Mouse (Mus musculus) embryonic stem cell, embryonic (primary cell): Measurements from ENCODE around the gene Iqcd.

ENCODE experiments used
- CTCF ChIA-PET, 4 experiments: fragments of 300-600 bp in 2 of 4; fragments of 350-600 bp in 2 of 4; sonication (Branson Sonifier 250); formaldehyde crosslinking; loops; one replicate each; lab custom pipeline; 2022; ENCODE audit warnings: inconsistent platforms in 2 of 4; lab: Charles Lee
- POLR2A ChIA-PET, 4 experiments: fragments of 300-600 bp in 2 of 4; fragments of 350-600 bp in 2 of 4; sonication (Branson Sonifier 250); formaldehyde crosslinking; loops; one replicate each; lab custom pipeline; 2022; ENCODE audit warnings: antibody characterized with exemption in 4 of 4, inconsistent platforms in 1 of 4; lab: Charles Lee

Gene Iqcd

GRCm38 (mm10) chr5:120647814-120648491 is 59.1 kb downstream of the Iqcd start:
- CTCF ChIA-PET = interaction anchor here (0.6 to 6.4 kb wide), 34 partner anchors 10 to 182 kb away, joined by 3 to 100 read pairs (median 4); partner anchors contain the start of genes Cfap73 (in 1 of the 4), Ddx54 (in 1 of the 4), Oas2 (in 1 of the 4) and Rita1 (in 1 of the 4)

DNA sequence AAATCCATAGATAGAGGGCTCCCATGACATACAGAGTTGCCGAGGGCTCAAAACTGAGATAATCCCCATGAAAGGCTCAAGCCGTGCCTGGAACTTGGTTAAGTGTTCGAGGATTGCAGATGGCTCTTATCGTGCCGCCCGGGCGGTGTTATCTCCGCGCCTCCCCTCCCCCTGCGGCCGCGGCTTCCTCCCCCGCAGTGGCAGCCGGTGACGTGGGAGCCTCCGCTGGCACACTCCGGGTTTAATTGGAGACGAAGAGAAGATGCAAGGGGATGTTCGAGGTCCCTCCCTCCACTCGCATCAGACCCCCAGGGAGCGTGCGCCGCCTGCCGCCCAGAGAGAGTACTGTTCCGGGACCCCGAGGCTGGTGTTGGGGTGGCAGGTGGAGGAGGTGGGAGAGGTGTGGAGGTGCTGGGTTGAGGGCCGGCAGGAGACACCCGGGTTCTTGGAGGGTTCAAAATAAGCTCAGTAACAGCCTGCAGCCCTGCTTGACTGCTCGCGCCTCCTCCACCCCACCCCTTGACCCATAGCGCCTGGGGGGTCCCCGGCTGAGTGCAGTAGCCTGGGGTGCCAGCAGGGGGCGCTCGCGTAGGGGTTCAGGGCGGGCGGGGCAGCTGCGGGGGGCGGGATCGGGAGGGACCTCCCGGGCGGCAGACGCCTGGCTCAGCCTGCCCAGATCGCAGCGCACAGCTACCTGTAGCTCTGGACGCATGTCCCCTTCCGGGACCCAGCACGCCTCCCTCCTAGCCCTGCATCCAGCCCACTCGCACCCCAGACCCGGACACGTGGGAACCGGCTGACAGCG is 60.0 kb downstream of the Iqcd start, which contains the start of gene Rasal1:
Gene Rasal1, plus strand, starts transcription at position 244 of the 805 bp plus-strand sequence.
- POLR2A ChIA-PET = interaction anchor here (0.5 to 5.8 kb wide), 24 partner anchors 9 to 787 kb away, joined by 3 to 32 read pairs (median 4); no protein-coding TSS in a partner anchor

More at GRCm38 (mm10) chr5:120647814-120648491, 59.1 kb downstream of the Iqcd start:
- POLR2A ChIA-PET = interaction anchor here in 2 of 4 experiments (1.2 to 5.8 kb wide), 5 partner anchors 21 to 28 kb away, joined by 3 to 32 read pairs (median 4); no protein-coding TSS in a partner anchor

GRCm38 (mm10) chr5:120649374-120649933 is 60.6 kb downstream of the Iqcd start:
- ChIA-PET CTCF (interaction anchor here (0.6 to 6.4 kb wide), 51 partner anchors 9 to 188 kb away, joined by 3 to 100 read pairs (median 4); partner anchors contain the start of genes Oas1c (in 1 of the 4) and Slc8b1 (in 1 of the 4)), POLR2A (interaction anchor here (0.6 to 5.8 kb wide), 20 partner anchors 8 to 737 kb away, joined by 3 to 32 read pairs (median 4); no protein-coding TSS in a partner anchor)

More for the DNA sequence above, 60.0 kb downstream of the Iqcd start, which contains the start of gene Rasal1:
- CTCF ChIA-PET = interaction anchor here (0.5 to 6.4 kb wide), 63 partner anchors 8 to 898 kb away, joined by 3 to 100 read pairs (median 4); partner anchors contain the start of genes Oas1c (in 1 of the 4), Oas2 (in 1 of the 4) and Slc8b1 (in 1 of the 4)

GRCm38 (mm10) chr5:120649938-120650337 is 61.1 kb downstream of the Iqcd start:
- ChIA-PET CTCF (interaction anchor here (0.6 to 6.4 kb wide), 32 partner anchors 9 to 112 kb away, joined by 3 to 100 read pairs (median 4); no protein-coding TSS in a partner anchor), POLR2A (interaction anchor here (0.7 to 5.8 kb wide), 16 partner anchors 12 to 131 kb away, joined by 3 to 32 read pairs (median 4); no protein-coding TSS in a partner anchor)

GRCm38 (mm10) chr5:120651230-120651629 is 62.4 kb downstream of the Iqcd start:
- ChIA-PET CTCF (interaction anchor here in 3 of 4 experiments (0.9 to 6.4 kb wide), 14 partner anchors 11 to 94 kb away, joined by 3 to 100 read pairs (median 4); no protein-coding TSS in a partner anchor), POLR2A (interaction anchor here in 3 of 4 experiments (0.6 to 5.8 kb wide), 13 partner anchors 11 to 111 kb away, joined by 3 to 32 read pairs (median 3); no protein-coding TSS in a partner anchor)

- ChIA-PET CTCF (interaction anchor here in 3 of 4 experiments (0.7 to 6.4 kb wide), 6 partner anchors 7 to 130 kb away, joined by 3 to 100 read pairs (median 4); no protein-coding TSS in a partner anchor), POLR2A (interaction anchor here in 2 of 4 experiments (0.7 to 5.8 kb wide), 7 partner anchors 9 to 57 kb away, joined by 3 to 32 read pairs (median 4); no protein-coding TSS in a partner anchor)
These were observed 64.3 kb downstream of the Iqcd start for GRCm38 (mm10) chr5:120652915-120653701.

DNA sequence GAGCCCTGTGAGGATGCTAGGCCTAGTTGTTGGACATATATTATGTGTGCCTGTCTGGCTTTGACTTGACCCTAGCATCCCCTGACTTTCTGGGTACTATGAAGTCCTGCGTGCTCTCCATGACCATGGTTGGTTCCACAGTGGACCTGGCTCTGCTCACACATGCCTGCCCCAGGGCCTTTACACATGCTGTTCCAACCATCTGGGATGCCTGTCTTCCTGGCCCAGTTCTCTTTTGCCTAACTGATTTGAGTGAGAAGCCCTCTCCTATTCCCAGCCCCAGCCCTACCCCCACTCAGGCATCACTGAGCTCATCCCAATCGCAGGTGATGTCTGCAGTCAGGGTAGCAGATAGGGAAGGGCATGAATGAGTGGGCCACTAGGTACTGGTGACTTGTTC is 65.1 kb downstream of the Iqcd start:
- ChIA-PET CTCF (interaction anchor here in 2 of 4 experiments (0.5 to 1.0 kb wide), 4 partner anchors 11 to 129 kb away, joined by 3 read pairs; no protein-coding TSS in a partner anchor), POLR2A (interaction anchor here in 3 of 4 experiments (0.7 to 1.1 kb wide), 4 partner anchors 11 to 69 kb away, joined by 3 to 5 read pairs (median 3); no protein-coding TSS in a partner anchor)

DNA sequence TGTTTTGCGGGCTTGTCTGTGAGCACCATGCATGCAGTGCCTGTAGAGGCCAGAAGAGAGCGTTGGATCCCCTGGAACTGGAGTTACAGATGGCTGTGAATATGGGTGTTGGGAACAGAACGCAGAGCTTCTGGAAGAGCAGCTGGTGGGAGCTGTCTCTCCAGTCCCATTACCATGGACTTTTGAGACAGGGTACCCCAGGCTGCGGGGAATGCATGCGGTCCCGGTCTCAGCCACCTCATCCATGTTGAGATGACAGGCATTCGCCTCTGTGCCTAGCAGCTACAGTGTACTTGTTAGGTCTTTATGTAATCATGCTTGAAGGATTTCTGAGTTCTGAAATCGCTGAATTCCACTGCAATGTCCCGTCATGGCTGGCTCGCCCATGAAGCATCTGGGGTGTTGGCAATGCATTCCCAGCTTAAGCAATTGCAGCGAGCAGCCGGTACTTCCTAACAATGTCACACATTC is 67.5 kb downstream of the Iqcd start:
- ChIA-PET CTCF (interaction anchor here in 1 of 4 experiments (1.0 to 1.5 kb wide), 3 partner anchors 9 to 52 kb away, joined by 3 to 4 read pairs (median 4); no protein-coding TSS in a partner anchor), POLR2A (interaction anchor here in 2 of 4 experiments (0.6 to 0.8 kb wide), 2 partner anchors 132 to 923 kb away, joined by 3 read pairs; no protein-coding TSS in a partner anchor)
